Mouse (Mus musculus) embryonic fibroblast, embryonic 13.5 days (primary cell): ENCODE measurements around the gene Rab37.

Source experiments
- CTCF ChIP-seq: IDR thresholded peaks from 2 replicates; pipeline ENCODE4 v1.5.1; 2011; ENCODE audit warnings: mild to moderate bottlenecking, control low read depth, low read length, moderate library complexity, borderline replicate concordance; ENCODE audit not compliant: insufficient read depth
- POLR2A ChIP-seq: IDR thresholded peaks from 2 replicates; pipeline ENCODE4 v1.6.1; 2011; ENCODE audit warnings: low read depth, mild to moderate bottlenecking, control low read depth, low read length, moderate library complexity

- TF ChIP-seq CTCF (no peak), POLR2A (no peak)
These were observed 71.0 kb downstream of the Rab37 start for GRCm38 (mm10) chr11:115162205-115162601.
